Mouse (Mus musculus): ENCODE measurements around the gene Prkg1. TPM values are rescaled to one million over a fixed set of nuclear protein-coding genes. Genes with fewer than 3 reads are reported as not detected.

The Prkg1 gene
- polyA plus RNA-seq, 1 experiment from 2014 or later: 1.1 TPM

- Histone ChIP-seq H3K36me3 (ENCODE audit: control insufficient read depth, insufficient read depth, low read length) (no peaks in the 10 kb centered on the region), H3K27me3 (replicated peaks; ENCODE audit: control insufficient read depth, insufficient read depth, low read length) (no peaks in the 10 kb centered on the region), H3K4me3 (ENCODE audit: low read depth, low read length) (no peak overlapping the region), H3K9ac (ENCODE audit: low read length) (no peak overlapping the region), H3K27ac (ENCODE audit: low read depth, low read length) (no peak overlapping the region), H3K4me1 (ENCODE audit: control insufficient read depth, insufficient read depth, low read length) (no peaks in the 10 kb centered on the region), H3K4me2 (ENCODE audit: low read length) (no peak overlapping the region), H3K9me3 (replicated peaks; ENCODE audit: control insufficient read depth, low read length) (no peaks in the 10 kb centered on the region)
- ATAC-seq (peak; percentile 43; the same call in 1 of the 2 replicates), DNase-seq (ENCODE audit: low spot score) (peak; percentile 41)
- 52% methylated on average over 1 of the region's 1 CpGs for WGBS
These were observed 106.0 kb downstream of the Prkg1 start for GRCm38 (mm10) chr19:31658751-31659397.

GRCm38 (mm10) chr19:31656256-31656655 is 108.6 kb downstream of the Prkg1 start:
- ATAC-seq: no peak

GRCm38 (mm10) chr19:31655826-31656225 is 109.0 kb downstream of the Prkg1 start:
- H3K36me3 ChIP-seq (ENCODE audit: control insufficient read depth, insufficient read depth, low read length): no peaks in the 10 kb centered on the region
- H3K27me3 ChIP-seq (replicated peaks; ENCODE audit: control insufficient read depth, insufficient read depth, low read length): no peaks in the 10 kb centered on the region
- no peak overlapping the region for H3K4me3 ChIP-seq (ENCODE audit: low read depth, low read length)
- ATAC-seq (no peak), DNase-seq (ENCODE audit: low spot score) (no peak)
- 87% methylated on average over 7 of the region's 7 CpGs for WGBS
- H3K4me1 ChIP-seq (ENCODE audit: control insufficient read depth, insufficient read depth, low read length): no peaks in the 10 kb centered on the region
- H3K4me2 ChIP-seq (ENCODE audit: low read length): no peak overlapping the region
- H3K9ac ChIP-seq (ENCODE audit: low read length): no peak overlapping the region
- no peaks in the 10 kb centered on the region for H3K9me3 ChIP-seq (replicated peaks; ENCODE audit: control insufficient read depth, low read length)
- H3K27ac ChIP-seq (ENCODE audit: low read depth, low read length): no peak overlapping the region

More at GRCm38 (mm10) chr19:31656256-31656655, 108.6 kb downstream of the Prkg1 start:
- Histone ChIP-seq H3K4me3 (ENCODE audit: low read depth, low read length) (no peak overlapping the region), H3K4me1 (ENCODE audit: control insufficient read depth, insufficient read depth, low read length) (no peaks in the 10 kb centered on the region), H3K9me3 (replicated peaks; ENCODE audit: control insufficient read depth, low read length) (no peaks in the 10 kb centered on the region), H3K4me2 (ENCODE audit: low read length) (no peak overlapping the region), H3K27ac (ENCODE audit: low read depth, low read length) (no peak overlapping the region), H3K9ac (ENCODE audit: low read length) (no peak overlapping the region), H3K36me3 (ENCODE audit: control insufficient read depth, insufficient read depth, low read length) (no peaks in the 10 kb centered on the region), H3K27me3 (replicated peaks; ENCODE audit: control insufficient read depth, insufficient read depth, low read length) (no peaks in the 10 kb centered on the region)
- 83% methylated on average over 7 of the region's 7 CpGs for WGBS
- DNase-seq (ENCODE audit: low spot score): no peak

- ATAC-seq (no peak), DNase-seq (ENCODE audit: low spot score) (no peak)
- no peaks in the 10 kb centered on the region for H3K27me3 ChIP-seq (replicated peaks; ENCODE audit: control insufficient read depth, insufficient read depth, low read length)
- no peak overlapping the region for H3K4me2 ChIP-seq (ENCODE audit: low read length)
- no peak overlapping the region for H3K9ac ChIP-seq (ENCODE audit: low read length)
- H3K4me1 ChIP-seq (ENCODE audit: control insufficient read depth, insufficient read depth, low read length): no peaks in the 10 kb centered on the region
- no peaks in the 10 kb centered on the region for H3K36me3 ChIP-seq (ENCODE audit: control insufficient read depth, insufficient read depth, low read length)
- no peak overlapping the region for H3K27ac ChIP-seq (ENCODE audit: low read depth, low read length)
- no peaks in the 10 kb centered on the region for H3K9me3 ChIP-seq (replicated peaks; ENCODE audit: control insufficient read depth, low read length)
- 71% methylated on average over 6 of the region's 6 CpGs for WGBS
- no peak overlapping the region for H3K4me3 ChIP-seq (ENCODE audit: low read depth, low read length)
These were observed 110.8 kb downstream of the Prkg1 start for GRCm38 (mm10) chr19:31654022-31654421.

GRCm38 (mm10) chr19:31650452-31650851 is 114.4 kb downstream of the Prkg1 start:
- ATAC-seq (no peak), DNase-seq (ENCODE audit: low spot score) (no peak)
- no peaks in the 10 kb centered on the region for H3K4me1 ChIP-seq (ENCODE audit: control insufficient read depth, insufficient read depth, low read length)
- no peak overlapping the region for H3K4me3 ChIP-seq (ENCODE audit: low read depth, low read length)
- no peaks in the 10 kb centered on the region for H3K36me3 ChIP-seq (ENCODE audit: control insufficient read depth, insufficient read depth, low read length)
- no peaks in the 10 kb centered on the region for H3K9me3 ChIP-seq (replicated peaks; ENCODE audit: control insufficient read depth, low read length)
- H3K27me3 ChIP-seq (replicated peaks; ENCODE audit: control insufficient read depth, insufficient read depth, low read length): no peaks in the 10 kb centered on the region
- WGBS: 93% methylated on average over 4 of the region's 4 CpGs
- H3K27ac ChIP-seq (ENCODE audit: low read depth, low read length): no peak overlapping the region
- no peak overlapping the region for H3K4me2 ChIP-seq (ENCODE audit: low read length)
- no peak overlapping the region for H3K9ac ChIP-seq (ENCODE audit: low read length)

GRCm38 (mm10) chr19:31647492-31647891 is 117.3 kb downstream of the Prkg1 start:
- no peak overlapping the region for H3K4me3 ChIP-seq (ENCODE audit: low read depth, low read length)
- no peak for ATAC-seq
- 51% methylated on average over 2 of the region's 2 CpGs for WGBS
- no peak overlapping the region for H3K27ac ChIP-seq (ENCODE audit: low read depth, low read length)
- H3K9ac ChIP-seq (ENCODE audit: low read length): no peak overlapping the region
- H3K4me2 ChIP-seq (ENCODE audit: low read length): no peak overlapping the region
- no peaks in the 10 kb centered on the region for H3K9me3 ChIP-seq (replicated peaks; ENCODE audit: control insufficient read depth, low read length)
- no peaks in the 10 kb centered on the region for H3K4me1 ChIP-seq (ENCODE audit: control insufficient read depth, insufficient read depth, low read length)
- DNase-seq (ENCODE audit: low spot score): no peak
- H3K27me3 ChIP-seq (replicated peaks; ENCODE audit: control insufficient read depth, insufficient read depth, low read length): no peaks in the 10 kb centered on the region
- H3K36me3 ChIP-seq (ENCODE audit: control insufficient read depth, insufficient read depth, low read length): no peaks in the 10 kb centered on the region

GRCm38 (mm10) chr19:31630899-31631869 is 133.6 kb downstream of the Prkg1 start:
- Histone ChIP-seq H3K4me1 (ENCODE audit: control insufficient read depth, insufficient read depth, low read length) (peaks cover 5% of the 10 kb centered on the region), H3K9ac (ENCODE audit: low read length) (no peak overlapping the region), H3K4me2 (ENCODE audit: low read length) (no peak overlapping the region), H3K9me3 (replicated peaks; ENCODE audit: control insufficient read depth, low read length) (no peaks in the 10 kb centered on the region), H3K27me3 (replicated peaks; ENCODE audit: control insufficient read depth, insufficient read depth, low read length) (no peaks in the 10 kb centered on the region), H3K36me3 (ENCODE audit: control insufficient read depth, insufficient read depth, low read length) (no peaks in the 10 kb centered on the region), H3K27ac (ENCODE audit: low read depth, low read length) (no peak overlapping the region), H3K4me3 (ENCODE audit: low read depth, low read length) (no peak overlapping the region)
- peak; percentile 28 for DNase-seq (ENCODE audit: low spot score)
- ATAC-seq: peak; percentile 57
- 6% methylated on average over 8 of the region's 8 CpGs for WGBS

- ATAC-seq: no peak
These were observed 143.1 kb downstream of the Prkg1 start for GRCm38 (mm10) chr19:31621716-31622115.

GRCm38 (mm10) chr19:31616830-31617229 is 148.0 kb downstream of the Prkg1 start:
- H3K4me2 ChIP-seq (ENCODE audit: low read length): no peak overlapping the region
- H3K9ac ChIP-seq (ENCODE audit: low read length): no peak overlapping the region
- H3K36me3 ChIP-seq (ENCODE audit: control insufficient read depth, insufficient read depth, low read length): no peaks in the 10 kb centered on the region
- H3K27ac ChIP-seq (ENCODE audit: low read depth, low read length): no peak overlapping the region
- 89% methylated on average over 4 of the region's 4 CpGs for WGBS
- no peak overlapping the region for H3K4me3 ChIP-seq (ENCODE audit: low read depth, low read length)
- DNase-seq (ENCODE audit: low spot score): no peak
- no peak for ATAC-seq
- H3K27me3 ChIP-seq (replicated peaks; ENCODE audit: control insufficient read depth, insufficient read depth, low read length): no peaks in the 10 kb centered on the region
- H3K4me1 ChIP-seq (ENCODE audit: control insufficient read depth, insufficient read depth, low read length): no peaks in the 10 kb centered on the region
- no peaks in the 10 kb centered on the region for H3K9me3 ChIP-seq (replicated peaks; ENCODE audit: control insufficient read depth, low read length)

More at GRCm38 (mm10) chr19:31621716-31622115, 143.1 kb downstream of the Prkg1 start:
- DNase-seq (ENCODE audit: low spot score): no peak
- H3K36me3 ChIP-seq (ENCODE audit: control insufficient read depth, insufficient read depth, low read length): no peaks in the 10 kb centered on the region
- WGBS: 94% methylated on average over 1 of the region's 1 CpGs
- H3K27me3 ChIP-seq (replicated peaks; ENCODE audit: control insufficient read depth, insufficient read depth, low read length): no peaks in the 10 kb centered on the region
- no peaks in the 10 kb centered on the region for H3K4me1 ChIP-seq (ENCODE audit: control insufficient read depth, insufficient read depth, low read length)
- no peak overlapping the region for H3K27ac ChIP-seq (ENCODE audit: low read depth, low read length)
- no peak overlapping the region for H3K9ac ChIP-seq (ENCODE audit: low read length)
- H3K9me3 ChIP-seq (replicated peaks; ENCODE audit: control insufficient read depth, low read length): no peaks in the 10 kb centered on the region
- no peak overlapping the region for H3K4me2 ChIP-seq (ENCODE audit: low read length)
- H3K4me3 ChIP-seq (ENCODE audit: low read depth, low read length): no peak overlapping the region
